Mouse (Mus musculus) forebrain, embryonic 10.5 days (tissue): ENCODE measurements around the gene Wfdc21. TPM values are rescaled to one million over a fixed set of nuclear protein-coding genes. Genes with fewer than 3 reads are reported as not detected.

Experiments
- DNase-seq: peaks from one replicate; pipeline ENCODE4 v3.0.0-alpha.2; 2017; ENCODE audit warnings: low spot score; ENCODE audit errors: extremely low spot score
- H3K27ac ChIP-seq: fragments of 300-500 bp; sonication (generic); 2 replicates; pipeline ENCODE4 v1.5.1; 2016; ENCODE audit warnings: mild to moderate bottlenecking
- H3K27me3 ChIP-seq: fragments of 300-500 bp; sonication (generic); 2 replicates; pipeline ENCODE4 v1.6.1; 2016; ENCODE audit warnings: mild to moderate bottlenecking; ENCODE audit not compliant: poor library complexity, severe bottlenecking
- H3K36me3 ChIP-seq: fragments of 300-500 bp; sonication (generic); replicated peaks from 2 replicates; pipeline ENCODE4 v1.6.1; 2016; ENCODE audit warnings: mild to moderate bottlenecking, moderate library complexity
- H3K4me1 ChIP-seq: fragments of 300-500 bp; sonication (generic); 2 replicates; pipeline ENCODE4 v1.6.1; 2016
- H3K4me3 ChIP-seq: fragments of 300-500 bp; sonication (generic); 2 replicates; pipeline ENCODE4 v1.5.1; 2016; ENCODE audit warnings: mild to moderate bottlenecking, moderate library complexity
- H3K9me3 ChIP-seq: fragments of 300-500 bp; sonication (generic); 2 replicates; pipeline ENCODE4 v1.6.1; 2016; ENCODE audit warnings: mild to moderate bottlenecking, moderate library complexity
- WGBS: fragments of 180-500 bp; shearing (Covaris S2); methylation state at CpG from one replicate; pipeline ENCODE4 v1.1.7; 2016; 5-methylcytosine and 5-hydroxymethylcytosine counted together
- polyA plus RNA-seq: library from polyadenylated mRNA; unstranded; fragments of >200 nt; fragmentation: Nextera tagmentation; extraction: Ambion mirVana; gene quantifications from 2 replicates; pipeline ENCODE4 v1.2.1, GENCODE M21; 2016

Wfdc21 gene
- polyA plus RNA-seq, 1 experiment from 2014 or later, result not detected

DNA sequence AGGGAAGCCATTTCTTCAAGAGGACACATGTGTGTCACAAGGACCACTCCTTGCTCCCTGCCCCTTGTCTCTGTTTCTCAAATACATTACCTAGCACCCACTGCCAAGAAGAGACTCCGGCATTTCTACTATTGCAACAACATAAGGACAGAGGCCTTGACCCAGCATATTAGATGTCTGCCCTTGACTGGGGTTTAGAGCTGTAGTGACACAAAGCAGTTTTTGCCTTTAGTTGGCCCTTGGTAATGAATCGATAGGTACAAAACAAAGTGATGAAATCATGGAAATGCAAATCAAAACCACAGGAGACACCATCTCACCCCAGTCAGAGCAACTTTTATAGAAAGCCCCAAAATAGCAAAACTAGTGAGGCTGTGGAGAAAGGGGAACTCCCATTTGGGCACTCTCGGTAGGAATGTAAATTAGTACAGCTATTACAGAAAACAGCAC is 9.6 kb upstream of the Wfdc21 start:
- H3K36me3 ChIP-seq, result no peaks in the 10 kb centered on the region
- H3K27me3 ChIP-seq, result peaks cover 4% of the 10 kb centered on the region; the same call in 1 of the 2 replicates
- no peak overlapping the region for H3K4me3 ChIP-seq
- H3K9me3 ChIP-seq, result no peaks in the 10 kb centered on the region; the same call in 1 of the 2 replicates
- no peak for DNase-seq
- H3K4me1 ChIP-seq, result peaks cover 3% of the 10 kb centered on the region; the same call in 1 of the 2 replicates
- WGBS, result 91% methylated on average over 3 of the region's 3 CpGs
- no peak overlapping the region for H3K27ac ChIP-seq

DNA sequence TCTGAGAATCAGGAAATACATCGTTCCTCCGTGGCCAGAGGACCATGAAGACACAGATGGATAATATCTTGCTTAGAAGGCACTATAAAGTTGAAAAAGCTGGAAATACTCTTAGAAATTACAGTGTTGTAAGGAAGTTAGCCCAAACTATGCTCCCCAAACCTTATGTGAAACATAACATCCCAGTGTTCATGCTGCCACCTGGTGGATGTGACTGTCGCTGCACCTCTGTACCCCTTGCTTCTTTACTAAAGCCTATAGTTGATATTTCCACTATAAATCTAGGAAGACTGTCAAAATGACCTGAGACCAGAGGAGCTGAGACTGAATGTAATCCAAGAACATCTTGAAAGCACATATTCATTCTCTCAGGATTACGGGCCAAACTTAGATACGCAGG is 7.5 kb upstream of the Wfdc21 start:
- DNase-seq, result peak; percentile 59
- Histone ChIP-seq H3K36me3 (no peaks in the 10 kb centered on the region), H3K9me3 (no peaks in the 10 kb centered on the region), H3K4me1 (peaks cover 3% of the 10 kb centered on the region; the same call in 1 of the 2 replicates), H3K27ac (no peak overlapping the region), H3K27me3 (peaks cover 7% of the 10 kb centered on the region; the same call in 1 of the 2 replicates), H3K4me3 (no peak overlapping the region)
- WGBS, result 26% methylated on average over 5 of the region's 5 CpGs

DNA sequence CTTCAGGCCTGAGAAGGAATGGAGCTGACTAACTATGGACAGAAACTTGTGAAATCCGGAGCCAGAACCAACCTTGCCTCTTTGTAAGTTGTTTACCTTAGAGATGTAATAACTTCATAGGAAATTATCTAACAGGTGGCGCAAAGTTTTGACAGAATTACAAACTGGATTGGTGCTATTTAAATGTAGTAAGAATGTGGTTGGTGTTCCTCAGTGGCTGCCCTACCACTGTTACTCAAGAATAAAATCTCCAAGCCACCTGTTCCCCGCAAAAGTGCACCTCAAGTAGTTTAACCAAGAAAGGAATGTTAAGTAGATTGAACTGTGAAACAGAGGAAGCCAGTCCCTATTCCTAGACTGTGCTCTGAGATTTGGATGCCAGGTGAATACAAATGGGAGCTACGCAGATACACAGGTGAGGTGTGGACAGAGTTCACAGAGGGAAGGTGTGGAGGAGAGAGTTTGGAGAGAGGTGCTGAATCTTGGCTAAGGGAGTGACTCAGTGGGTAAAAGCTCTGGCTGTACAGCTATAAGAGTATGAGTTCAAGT is 6.2 kb upstream of the Wfdc21 start:
- Histone ChIP-seq H3K4me1 (no peaks in the 10 kb centered on the region), H3K4me3 (no peak overlapping the region), H3K9me3 (no peaks in the 10 kb centered on the region), H3K27me3 (peaks cover 7% of the 10 kb centered on the region; the same call in 1 of the 2 replicates), H3K27ac (no peak overlapping the region), H3K36me3 (no peaks in the 10 kb centered on the region)
- DNase-seq, result no peak
- WGBS, result 86% methylated on average over 4 of the region's 4 CpGs

DNA sequence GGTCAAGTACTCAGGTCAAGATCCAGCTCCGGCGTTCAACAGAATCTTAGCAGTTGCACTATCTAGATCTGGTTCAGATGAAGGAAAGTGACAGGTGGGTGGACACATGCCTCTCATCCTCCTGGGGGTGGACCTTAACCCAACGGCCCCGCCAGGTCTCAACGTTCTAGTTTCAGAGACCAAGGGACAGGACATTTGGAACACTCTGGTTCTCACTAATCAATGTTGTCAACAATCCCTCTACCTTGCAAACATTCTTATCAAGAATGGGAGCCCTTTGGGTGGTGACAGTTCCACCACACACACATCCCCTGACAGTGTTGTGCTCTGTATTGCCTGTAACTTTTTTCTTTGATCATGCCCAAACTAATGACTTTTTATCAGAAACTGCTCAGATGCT is 4.9 kb upstream of the Wfdc21 start:
- H3K4me3 ChIP-seq, result no peak overlapping the region
- DNase-seq, result no peak
- H3K9me3 ChIP-seq, result no peaks in the 10 kb centered on the region
- no peak overlapping the region for H3K27ac ChIP-seq
- peaks cover 16% of the 10 kb centered on the region; the same call in 1 of the 2 replicates for H3K27me3 ChIP-seq
- no peaks in the 10 kb centered on the region for H3K4me1 ChIP-seq
- WGBS, result 80% methylated on average over 5 of the region's 5 CpGs
- no peaks in the 10 kb centered on the region for H3K36me3 ChIP-seq

DNA sequence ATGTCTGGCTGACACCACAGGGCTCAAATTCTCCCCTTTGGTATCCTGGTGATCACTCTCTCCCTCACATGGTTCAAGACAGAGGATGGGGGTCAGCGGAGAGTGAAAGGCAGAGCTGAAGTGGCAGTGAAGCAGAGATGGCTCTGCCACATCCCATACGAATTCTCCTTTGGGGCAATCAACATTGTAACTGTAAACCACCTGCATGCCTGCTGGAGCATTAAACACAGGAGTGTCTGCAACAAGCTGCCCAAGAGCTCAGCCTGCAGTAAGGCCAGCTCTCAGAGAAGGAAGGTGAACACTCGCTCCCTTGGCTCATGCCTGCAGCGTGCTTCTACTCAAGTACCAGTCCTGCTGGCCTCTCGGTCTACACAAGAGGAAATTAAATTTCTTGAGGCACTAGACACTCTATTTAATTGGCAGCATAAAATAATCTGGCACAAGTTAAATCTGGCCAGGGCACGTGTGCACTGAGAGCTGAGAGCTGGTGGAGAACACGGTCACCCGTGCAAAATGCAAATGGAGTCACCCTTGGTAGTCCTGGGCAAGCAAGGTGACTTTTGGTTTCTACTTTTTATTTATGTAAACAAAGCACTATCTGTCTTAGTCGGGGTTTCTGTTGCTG is 3.9 kb upstream of the Wfdc21 start:
- 83% methylated on average over 9 of the region's 9 CpGs for WGBS
- no peak for DNase-seq

DNA sequence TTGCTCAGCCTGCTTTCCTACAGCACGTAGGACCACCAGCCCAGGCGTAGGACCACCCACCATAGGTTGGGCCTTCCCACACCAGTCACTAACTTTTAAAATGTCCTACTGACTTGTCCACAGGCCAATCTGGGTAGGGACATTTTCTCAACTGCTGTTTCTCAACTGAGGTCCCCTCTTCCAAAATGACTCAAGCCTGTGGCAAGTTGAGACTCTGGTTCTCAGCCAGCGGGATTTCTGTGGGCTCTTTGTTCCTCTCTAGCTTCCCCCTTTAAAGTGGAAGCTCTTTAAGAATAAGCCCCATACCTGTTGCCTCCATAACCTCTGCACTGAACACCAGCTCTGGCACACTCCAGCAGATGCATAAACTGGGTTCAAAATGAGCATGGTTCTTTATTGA is 3.2 kb upstream of the Wfdc21 start:
- H3K27ac ChIP-seq, result no peak overlapping the region
- H3K27me3 ChIP-seq, result peaks cover 28% of the 10 kb centered on the region; the same call in 1 of the 2 replicates
- no peak overlapping the region for H3K4me3 ChIP-seq
- no peak for DNase-seq
- no peaks in the 10 kb centered on the region for H3K4me1 ChIP-seq
- H3K36me3 ChIP-seq, result no peaks in the 10 kb centered on the region
- no peaks in the 10 kb centered on the region for H3K9me3 ChIP-seq
- 89% methylated on average over 3 of the region's 3 CpGs for WGBS

More for the DNA sequence above, 3.9 kb upstream of the Wfdc21 start:
- H3K27ac ChIP-seq, result no peak overlapping the region
- H3K4me3 ChIP-seq, result no peak overlapping the region
- H3K9me3 ChIP-seq, result no peaks in the 10 kb centered on the region
- H3K27me3 ChIP-seq, result peaks cover 21% of the 10 kb centered on the region; the same call in 1 of the 2 replicates
- H3K4me1 ChIP-seq, result no peaks in the 10 kb centered on the region
- H3K36me3 ChIP-seq, result no peaks in the 10 kb centered on the region

DNA sequence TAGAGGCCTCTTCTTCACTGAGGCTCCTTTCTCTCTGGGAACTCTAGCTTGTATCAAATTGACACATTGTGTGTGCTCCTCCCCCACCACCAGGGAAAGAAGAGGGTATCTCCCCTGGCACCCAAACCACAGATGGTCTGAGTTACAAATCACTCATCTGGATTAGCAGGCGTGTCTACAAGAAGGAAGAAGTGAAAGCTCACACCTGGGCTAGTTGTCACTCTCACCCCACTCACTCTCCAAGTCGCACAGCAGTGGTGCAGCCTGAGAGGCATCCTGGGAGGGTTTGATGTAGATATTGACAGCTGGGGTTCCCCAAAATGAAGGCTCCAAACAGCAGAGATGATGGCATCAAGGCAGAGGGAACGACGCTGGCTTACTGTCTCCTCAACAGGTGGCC is 588 bp upstream of the Wfdc21 start:
- no peaks in the 10 kb centered on the region for H3K36me3 ChIP-seq
- no peak overlapping the region for H3K4me3 ChIP-seq
- no peak overlapping the region for H3K27ac ChIP-seq
- H3K27me3 ChIP-seq, result peaks cover 33% of the 10 kb centered on the region; the same call in 1 of the 2 replicates
- WGBS, result 76% methylated on average over 4 of the region's 4 CpGs
- no peaks in the 10 kb centered on the region for H3K4me1 ChIP-seq
- no peaks in the 10 kb centered on the region for H3K9me3 ChIP-seq
- no peak for DNase-seq

DNA sequence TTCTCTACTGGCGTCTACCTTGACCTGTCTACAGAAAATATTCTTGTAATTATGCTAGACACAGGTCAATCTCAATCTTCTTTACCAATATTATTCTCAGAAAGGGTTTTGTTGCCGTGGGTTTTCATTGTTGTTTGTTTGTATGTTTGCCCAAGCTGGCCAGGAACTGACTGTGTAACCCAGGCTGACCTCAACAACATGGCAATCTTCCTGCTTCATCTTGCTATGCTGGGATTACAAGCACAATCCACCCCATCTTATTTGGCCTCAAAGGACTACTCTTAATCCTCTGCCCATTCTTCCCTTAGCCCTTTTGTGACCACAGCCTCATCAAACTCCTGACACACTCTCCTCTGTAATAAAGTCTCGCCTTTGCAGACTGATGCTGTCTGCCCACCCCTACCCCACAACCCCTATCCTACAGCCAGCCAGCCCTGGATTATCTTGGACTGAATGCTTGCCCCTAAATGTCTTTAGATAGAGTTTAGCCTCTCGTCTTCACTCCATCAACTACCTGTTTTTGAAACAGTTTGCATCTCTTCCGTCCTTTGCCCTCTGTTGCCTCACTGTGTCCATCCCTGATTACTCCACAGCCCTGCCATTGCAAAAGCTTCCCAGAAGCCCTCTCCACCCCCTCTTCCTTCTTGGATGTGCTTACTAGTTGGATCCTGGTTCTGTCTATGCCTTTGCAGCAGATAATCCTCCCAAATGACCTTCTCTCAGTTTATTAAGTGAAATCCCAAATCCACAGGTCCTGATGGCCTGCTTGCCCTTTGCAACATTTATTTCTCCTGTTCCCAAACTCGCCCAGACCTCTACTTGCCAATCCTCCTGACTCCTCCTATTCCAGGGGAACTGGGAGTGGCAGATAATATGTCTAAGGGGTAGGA is 881 bp downstream of the Wfdc21 start:
- Histone ChIP-seq H3K27me3 (peaks cover 46% of the 10 kb centered on the region), H3K27ac (no peak overlapping the region), H3K4me3 (no peak overlapping the region), H3K4me1 (no peaks in the 10 kb centered on the region), H3K9me3 (no peaks in the 10 kb centered on the region), H3K36me3 (no peaks in the 10 kb centered on the region)
- no peak for DNase-seq
- 75% methylated on average over 6 of the region's 6 CpGs for WGBS

DNA sequence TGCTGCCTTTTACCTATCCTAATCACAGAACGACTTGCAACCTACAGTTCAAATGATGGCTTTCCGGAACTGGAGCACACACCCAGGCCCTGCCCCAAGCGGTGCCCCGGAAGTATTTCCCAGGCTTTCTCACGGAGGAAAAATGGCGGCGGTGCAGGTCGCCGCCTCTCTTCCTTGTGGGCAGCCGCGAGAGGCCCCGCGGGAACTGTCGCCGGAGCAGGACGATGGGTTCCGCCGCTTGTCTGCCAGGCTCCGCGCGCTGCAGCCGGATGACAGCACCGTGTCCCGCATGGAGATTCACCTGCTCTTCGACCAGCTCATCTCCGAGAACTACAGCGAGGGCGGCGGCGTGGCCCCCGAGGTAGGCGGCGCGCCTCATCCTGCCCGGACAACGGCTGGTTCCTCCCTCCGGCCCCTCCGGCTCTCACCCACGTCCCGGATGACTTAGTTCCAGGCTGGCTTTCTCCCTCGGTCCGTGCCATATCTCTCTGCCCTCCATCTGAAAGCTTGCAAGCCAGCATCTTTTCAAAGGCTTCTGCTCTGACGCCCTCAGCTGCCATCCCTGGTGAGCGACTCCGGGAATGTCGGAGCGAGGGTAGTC is 6.9 kb downstream of the Wfdc21 start, which contains the start of gene Heatr6:
TSS of gene Heatr6 (plus strand) at position 116 of the 601 bp plus-strand sequence.
- H3K27ac ChIP-seq, result peak within 1 kb of the TSS; percentile 96
- no peaks in the 10 kb centered on the region for H3K9me3 ChIP-seq
- H3K36me3 ChIP-seq, result peaks cover 32% of the 10 kb centered on the region
- peak; percentile 90 for DNase-seq
- H3K27me3 ChIP-seq, result peaks cover 20% of the 10 kb centered on the region
- H3K4me3 ChIP-seq, result peak within 1 kb of the TSS; percentile 91
- WGBS, result under 1% methylated on average over 47 of the region's 47 CpGs
- H3K4me1 ChIP-seq, result peaks cover 17% of the 10 kb centered on the region

DNA sequence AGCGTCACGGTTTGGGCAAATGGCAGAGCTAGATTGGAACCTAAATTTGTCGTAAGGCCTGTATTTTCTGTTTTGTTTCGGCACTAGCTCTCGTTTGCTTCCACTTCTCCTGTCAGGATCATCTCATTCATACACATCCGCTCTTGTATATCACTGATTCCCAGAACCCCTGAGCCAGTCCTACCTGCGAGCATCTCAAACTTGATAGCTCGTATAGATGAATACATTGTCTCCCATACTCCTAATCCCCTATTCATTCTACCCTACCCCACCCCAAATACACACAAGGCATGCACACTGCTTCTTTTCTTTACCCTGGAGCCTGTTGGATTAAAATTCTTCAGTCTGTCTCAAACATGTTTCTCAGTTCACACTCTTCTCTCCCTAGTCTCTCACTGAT is 7.5 kb downstream of the Wfdc21 start:
- H3K9me3 ChIP-seq, result no peaks in the 10 kb centered on the region
- WGBS, result 6% methylated on average over 8 of the region's 8 CpGs
- DNase-seq, result no peak
- peaks cover 16% of the 10 kb centered on the region for H3K27me3 ChIP-seq
- peaks cover 37% of the 10 kb centered on the region for H3K36me3 ChIP-seq
- H3K27ac ChIP-seq, result peak overlapping the region; percentile 96
- H3K4me1 ChIP-seq, result peaks cover 17% of the 10 kb centered on the region
- H3K4me3 ChIP-seq, result peak overlapping the region; percentile 91

DNA sequence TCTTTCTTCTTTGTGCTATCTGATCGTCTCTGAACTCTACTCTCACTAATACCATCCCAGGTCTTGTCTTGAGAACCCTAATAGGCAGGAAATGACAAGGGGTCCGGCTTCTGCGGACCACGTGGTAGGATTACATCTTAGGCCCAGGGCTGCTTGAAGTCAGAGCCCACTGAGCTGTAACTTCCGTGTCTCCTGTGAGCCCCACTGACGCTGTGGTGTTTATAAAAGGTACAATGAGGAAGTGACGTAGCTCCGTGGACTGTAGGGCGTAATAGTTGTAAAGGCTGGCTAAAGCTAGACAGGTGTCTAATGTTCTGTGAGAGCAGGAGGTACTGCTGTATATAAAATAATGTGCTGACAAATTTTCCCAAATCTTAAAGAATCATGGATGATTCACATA is 20.6 kb downstream of the Wfdc21 start:
- no peaks in the 10 kb centered on the region; the same call in 1 of the 2 replicates for H3K9me3 ChIP-seq
- no peak for DNase-seq
- H3K4me3 ChIP-seq, result no peak overlapping the region
- H3K36me3 ChIP-seq, result peaks cover 100% of the 10 kb centered on the region
- H3K27me3 ChIP-seq, result no peaks in the 10 kb centered on the region
- no peak overlapping the region for H3K27ac ChIP-seq
- WGBS, result 95% methylated on average over 9 of the region's 9 CpGs
- H3K4me1 ChIP-seq, result no peaks in the 10 kb centered on the region

DNA sequence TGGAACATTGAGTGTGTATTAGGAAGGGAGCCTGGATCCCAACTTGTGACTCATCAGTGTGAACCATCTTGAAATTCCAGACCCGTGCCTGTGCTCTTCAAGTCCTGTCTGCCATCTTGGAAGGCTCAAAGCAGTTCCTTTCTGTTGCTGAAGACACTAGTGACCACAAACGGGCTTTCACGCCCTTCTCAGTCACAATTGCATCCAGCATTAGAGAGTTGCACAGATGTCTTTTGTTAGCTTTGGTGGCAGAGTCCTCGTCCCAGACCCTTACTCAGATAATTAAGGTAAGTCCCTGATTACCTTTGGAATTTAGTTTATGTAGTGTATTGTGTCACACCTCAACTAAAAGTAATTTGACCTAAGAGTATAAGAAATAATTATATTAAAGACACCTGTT is 22.2 kb downstream of the Wfdc21 start:
- Histone ChIP-seq H3K9me3 (no peaks in the 10 kb centered on the region), H3K27me3 (no peaks in the 10 kb centered on the region), H3K36me3 (peaks cover 100% of the 10 kb centered on the region), H3K4me3 (no peak overlapping the region), H3K4me1 (no peaks in the 10 kb centered on the region), H3K27ac (no peak overlapping the region)
- WGBS, result 89% methylated on average over 4 of the region's 4 CpGs
- no peak for DNase-seq
